Mouse (Mus musculus) MEL (cell line): Measurements from ENCODE around the gene Ripor1. TPM values are rescaled to one million over a fixed set of nuclear protein-coding genes. Genes with fewer than 3 reads are reported as not detected.

Experiments used
- DNase-seq: peaks from one replicate; pipeline ENCODE4 v3.0.0; 2011; ENCODE audit warnings: low read depth, low spot score
- H3K27ac ChIP-seq: 2 replicates; pipeline ENCODE4 v1.5.1; 2012; ENCODE audit warnings: low read depth, mild to moderate bottlenecking, control low read depth, low read length, moderate library complexity; ENCODE audit not compliant: control insufficient read depth
- H3K27me3 ChIP-seq, 2 experiments: fragments of 150-350 bp in 1 of 2; sonication (generic) in 1 of 2; 2 replicates each; pipeline ENCODE4 v1.6.1; 2012; ENCODE audit warnings: low read length in 2 of 2, mild to moderate bottlenecking in 2 of 2, improper control_type of control experiment in 1 of 2, moderate library complexity in 1 of 2; ENCODE audit not compliant: insufficient read depth in 2 of 2, control insufficient read depth in 1 of 2
- H3K36me3 ChIP-seq, 2 experiments: 2 replicates each; pipeline ENCODE4 v1.6.1; 2012 to 2014; ENCODE audit warnings: low read length in 2 of 2, improper control_type of control experiment in 1 of 2, inconsistent platforms in 1 of 2, mild to moderate bottlenecking in 1 of 2; ENCODE audit not compliant: insufficient read depth in 2 of 2, control insufficient read depth in 1 of 2
- H3K4me1 ChIP-seq, 2 experiments: fragments of 150-350 bp in 1 of 2; sonication (generic) in 1 of 2; 2 replicates each; pipeline ENCODE4 v1.6.1; 2012; ENCODE audit warnings: low read length in 2 of 2, improper control_type of control experiment in 1 of 2, mild to moderate bottlenecking in 1 of 2; ENCODE audit not compliant: insufficient read depth in 2 of 2, control insufficient read depth in 1 of 2
- H3K4me3 ChIP-seq, 2 experiments: fragments of 150-350 bp in 1 of 2; sonication (generic) in 1 of 2; 2 replicates each; pipeline ENCODE4 v1.5.1; 2012; ENCODE audit warnings: low read depth in 2 of 2, low read length in 2 of 2, mild to moderate bottlenecking in 2 of 2, moderate library complexity in 2 of 2, control low read depth in 1 of 2, improper control_type of control experiment in 1 of 2; ENCODE audit not compliant: control insufficient read depth in 1 of 2, insufficient read depth in 1 of 2
- H3K79me2 ChIP-seq: 2 replicates; pipeline ENCODE4 v1.6.1; 2012; ENCODE audit warnings: mild to moderate bottlenecking, low read length, moderate library complexity; ENCODE audit not compliant: control insufficient read depth, poor library complexity, insufficient read depth
- H3K9ac ChIP-seq: 2 replicates; pipeline ENCODE4 v1.6.1; 2012; ENCODE audit warnings: low read depth, mild to moderate bottlenecking, control low read depth, low read length, moderate library complexity; ENCODE audit not compliant: control insufficient read depth, poor library complexity, severe bottlenecking
- H3K9me3 ChIP-seq: fragments of 150-350 bp; sonication (generic); replicated peaks from 2 replicates; pipeline ENCODE4 v1.6.1; 2012; ENCODE audit warnings: mild to moderate bottlenecking, low read length, improper control_type of control experiment, moderate library complexity; ENCODE audit not compliant: insufficient read depth
- CHD2 ChIP-seq: IDR thresholded peaks from 2 replicates; pipeline ENCODE4 v1.6.1; 2011; ENCODE audit warnings: low read length, improper control_type of control experiment
- E2F4 ChIP-seq: IDR thresholded peaks from 2 replicates; pipeline ENCODE4 v1.6.1; 2011; ENCODE audit warnings: low read depth, low read length, improper control_type of control experiment, borderline replicate concordance
- EP300 ChIP-seq, 2 experiments: IDR thresholded peaks; 2 replicates each; pipeline ENCODE4 v1.6.1; 2011; ENCODE audit warnings: improper control_type of control experiment in 2 of 2, low read length in 2 of 2, low read depth in 1 of 2, mild to moderate bottlenecking in 1 of 2
- ETS1 ChIP-seq: IDR thresholded peaks from 2 replicates; pipeline ENCODE4 v1.6.1; 2012; ENCODE audit warnings: low read depth, mild to moderate bottlenecking, inconsistent platforms, low read length, improper control_type of control experiment, moderate library complexity
- GATA1 ChIP-seq: IDR thresholded peaks from 2 replicates; pipeline ENCODE4 v1.6.1; 2011; ENCODE audit warnings: low read depth, low read length, improper control_type of control experiment
- KAT2A ChIP-seq: conservative IDR thresholded peaks from 2 replicates; pipeline ENCODE4 v1.6.1; 2012; ENCODE audit warnings: low read depth, low read length, improper control_type of control experiment, inconsistent platforms
- MAFK ChIP-seq: IDR thresholded peaks from 2 replicates; pipeline ENCODE4 v1.6.1; 2011; ENCODE audit warnings: low read depth, mild to moderate bottlenecking, low read length, improper control_type of control experiment, borderline replicate concordance
- MAX ChIP-seq: IDR thresholded peaks from 2 replicates; pipeline ENCODE4 v1.6.1; 2011; ENCODE audit warnings: low read length, improper control_type of control experiment
- MAZ ChIP-seq: IDR thresholded peaks from 2 replicates; pipeline ENCODE4 v1.6.1; 2012; ENCODE audit warnings: low read depth, mild to moderate bottlenecking, inconsistent platforms, low read length, improper control_type of control experiment
- MXI1 ChIP-seq: IDR thresholded peaks from 2 replicates; pipeline ENCODE4 v1.6.1; 2011; ENCODE audit warnings: mild to moderate bottlenecking, low read depth, low read length, improper control_type of control experiment
- POLR2A ChIP-seq, 2 experiments: IDR thresholded peaks; 2 replicates each; pipeline ENCODE4 v1.6.1; 2011 to 2012; ENCODE audit warnings: low read length in 2 of 2, mild to moderate bottlenecking in 2 of 2, control low read depth in 1 of 2, improper control_type of control experiment in 1 of 2, low read depth in 1 of 2, moderate library complexity in 1 of 2; ENCODE audit not compliant: control insufficient read depth in 1 of 2, insufficient read depth in 1 of 2, poor library complexity in 1 of 2
- POLR2AphosphoS5 ChIP-seq: IDR thresholded peaks from 2 replicates; pipeline ENCODE4 v1.6.1; 2012; ENCODE audit warnings: low read depth, borderline replicate concordance, mild to moderate bottlenecking, inconsistent platforms, low read length, moderate library complexity, mixed read lengths
- RAD21 ChIP-seq: IDR thresholded peaks from 2 replicates; pipeline ENCODE4 v1.6.1; 2011; ENCODE audit warnings: mild to moderate bottlenecking, low read depth, low read length, improper control_type of control experiment
- SIN3A ChIP-seq: IDR thresholded peaks from 2 replicates; pipeline ENCODE4 v1.6.1; 2012; ENCODE audit warnings: low read length, improper control_type of control experiment, inconsistent platforms
- TBP ChIP-seq: IDR thresholded peaks from 2 replicates; pipeline ENCODE4 v1.8.0; 2011; ENCODE audit warnings: low read depth, low read length, improper control_type of control experiment
- UBTF ChIP-seq: IDR thresholded peaks from 2 replicates; pipeline ENCODE4 v1.6.1; 2012; ENCODE audit warnings: low read depth, mild to moderate bottlenecking, inconsistent platforms, low read length, improper control_type of control experiment, moderate library complexity, borderline replicate concordance; ENCODE audit not compliant: insufficient read depth
- ZC3H11A ChIP-seq: IDR thresholded peaks from 2 replicates; pipeline ENCODE4 v1.6.1; 2012; ENCODE audit warnings: low read depth, mild to moderate bottlenecking, inconsistent platforms, low read length, improper control_type of control experiment
- ZMIZ1 ChIP-seq: IDR thresholded peaks from 2 replicates; pipeline ENCODE4 v1.6.1; 2012; ENCODE audit warnings: low read depth, mild to moderate bottlenecking, inconsistent platforms, low read length, improper control_type of control experiment, moderate library complexity
- polyA plus RNA-seq, 2 experiments: library from polyadenylated mRNA; stranded (reverse) in 1 of 2; unstranded in 1 of 2; fragments of >175 nt in 1 of 2; fragments of >200 nt in 1 of 2; gene quantifications; 2 replicates each; pipeline versions ENCODE4 v1.2.1 to v1.2.4; 2012; ENCODE audit warnings: low replicate concordance in 2 of 2, low read depth in 1 of 2; ENCODE audit not compliant: insufficient read length in 2 of 2, insufficient read depth in 1 of 2, missing spikeins in 1 of 2
- total RNA-seq: library from RNA; depleted of rRNA; stranded (reverse); fragments of 300-350 nt; gene quantifications from 2 replicates; pipeline ENCODE4 v1.2.3, GENCODE M21; 2012

Gene Ripor1
- total and polyA plus RNA-seq, 3 experiments, result 16.6 to 120 TPM; not detected in 1

GRCm38 (mm10) chr8:105637601-105638041 is 32.6 kb downstream of the Ripor1 start (continued):
- no peak for TF ChIP-seq ETS1
- TF ChIP-seq ZMIZ1, result no peak
- 0 out of 2 replicates have a peak, but pooled peaks have one; percentile 33 for TF ChIP-seq TBP

- H3K27ac ChIP-seq, result no peak overlapping the region
- peak overlapping the region; percentile 1 to 16; a peak in 3 of 4 replicates for H3K4me3 ChIP-seq
- peaks cover 2 to 18% of the 10 kb centered on the region in 2 experiments; a peak in 2 of 4 replicates for H3K4me1 ChIP-seq
- peak overlapping the region; percentile 99 for H3K9ac ChIP-seq
- H3K27me3 ChIP-seq, result no peaks in the 10 kb centered on the region
- no peak for DNase-seq
- H3K79me2 ChIP-seq, result peaks cover 65% of the 10 kb centered on the region
- H3K36me3 ChIP-seq, result peaks cover 3 to 52% of the 10 kb centered on the region in 2 experiments
- H3K9me3 ChIP-seq, result no peaks in the 10 kb centered on the region
- TF ChIP-seq KAT2A (no peak), SIN3A (peak; percentile 4; the same call in 1 of the 2 replicates), E2F4 (no peak), EP300 (IDR thresholded peaks at IDR 0.05; ENCODE audit: low read depth in 1 of 2, low read length in 2 of 2) (no peak)
These were observed 33.5 kb downstream of the Ripor1 start for GRCm38 (mm10) chr8:105638510-105638909.

GRCm38 (mm10) chr8:105639835-105640234 is 34.8 kb downstream of the Ripor1 start:
- TF ChIP-seq MAFK (no peak), MAZ (no peak), POLR2A (IDR thresholded peaks at IDR 0.05; ENCODE audit: control insufficient read depth in 1 of 2, insufficient read depth in 1 of 2, low read depth in 1 of 2, low read length in 2 of 2, poor library complexity in 1 of 2) (no peak), GATA1 (no peak), MXI1 (no peak), MAX (no peak)
- TF ChIP-seq, all 39 proteins: peak for 0
- Histone ChIP-seq H3K27ac (no peak overlapping the region), H3K9ac (no peak overlapping the region)

GRCm38 (mm10) chr8:105640511-105640910 is 35.5 kb downstream of the Ripor1 start:
- Histone ChIP-seq H3K27ac (no peak overlapping the region), H3K4me1 (peaks cover 2 to 16% of the 10 kb centered on the region in 2 experiments; a peak in 2 of 4 replicates), H3K9me3 (no peaks in the 10 kb centered on the region), H3K79me2 (peaks cover 75% of the 10 kb centered on the region), H3K9ac (no peak overlapping the region), H3K27me3 (no peaks in the 10 kb centered on the region), H3K4me3 (no peak overlapping the region), H3K36me3 (peaks cover 17 to 46% of the 10 kb centered on the region in 2 experiments)
- DNase-seq, result no peak
- TF ChIP-seq POLR2AphosphoS5, result no peak
- no peak for TF ChIP-seq RAD21
- TF ChIP-seq TBP, result no peak
- TF ChIP-seq KAT2A, result no peak
- no peak for TF ChIP-seq ZC3H11A
- no peak for TF ChIP-seq CHD2
- no peak for TF ChIP-seq MAZ
- TF ChIP-seq E2F4, result no peak
- no peak for TF ChIP-seq ZMIZ1
- TF ChIP-seq UBTF, result no peak

More at GRCm38 (mm10) chr8:105639835-105640234, 34.8 kb downstream of the Ripor1 start:
- peak; percentile 40 for DNase-seq
- H3K27me3 ChIP-seq, result no peaks in the 10 kb centered on the region
- H3K4me3 ChIP-seq, result no peak overlapping the region
- peaks cover 72% of the 10 kb centered on the region for H3K79me2 ChIP-seq
- peaks cover 2 to 18% of the 10 kb centered on the region in 2 experiments; a peak in 2 of 4 replicates for H3K4me1 ChIP-seq
- H3K36me3 ChIP-seq, result peaks cover 12 to 52% of the 10 kb centered on the region in 2 experiments
- no peaks in the 10 kb centered on the region for H3K9me3 ChIP-seq
